Mouse (Mus musculus): Measurements from ENCODE around the gene Bloc1s2. TPM values are rescaled to one million over a fixed set of nuclear protein-coding genes. Genes with fewer than 3 reads are reported as not detected.

Bloc1s2 gene
- total and polyA plus RNA-seq, 3 experiments = 151 to 193 TPM; not detected in 1

- TF ChIP-seq SIN3A (IDR thresholded peaks at IDR 0.05; ENCODE audit: low read length) (no peak), UBTF (IDR thresholded peaks at IDR 0.05; ENCODE audit: borderline replicate concordance, insufficient read depth, low read depth, low read length) (no peak), MXI1 (IDR thresholded peaks at IDR 0.05; ENCODE audit: low read depth, low read length) (no peak), TBP (IDR thresholded peaks at IDR 0.05; ENCODE audit: low read depth, low read length) (no peak), MYC (IDR thresholded peaks at IDR 0.05; ENCODE audit: low read depth, low read length) (no peak), SMC3 (IDR thresholded peaks at IDR 0.05; ENCODE audit: low read depth, low read length) (no peak), USF1 (IDR thresholded peaks at IDR 0.05; ENCODE audit: low read depth, low read length) (no peak), CHD1 (IDR thresholded peaks at IDR 0.05; ENCODE audit: low read depth, low read length) (no peak)
- DNase-seq (ENCODE audit: low read depth, low spot score) = no peak
Observed at GRCm38 (mm10) chr19:44117793-44118192, 28.5 kb downstream of the Bloc1s2 start.

GRCm38 (mm10) chr19:44111706-44112105 is 34.5 kb downstream of the Bloc1s2 start:
- peaks cover 0 to 5% of the 10 kb centered on the region in 2 experiments; a peak in 2 of 4 replicates for H3K4me1 ChIP-seq (ENCODE audit: control insufficient read depth in 1 of 2, insufficient read depth in 2 of 2, low read length in 2 of 2)
- TF ChIP-seq USF1 (IDR thresholded peaks at IDR 0.05; ENCODE audit: low read depth, low read length) = no peak
- TF ChIP-seq JUND (IDR thresholded peaks at IDR 0.05; ENCODE audit: low read depth, low read length) = peak; percentile 41; the same call in 1 of the 2 replicates
- peak; percentile 58 to 78 (median 66) for TF ChIP-seq CTCF (IDR thresholded peaks at IDR 0.05 in 2 of 3, conservative IDR thresholded peaks at IDR 0.05 in 1 of 3; ENCODE audit: control insufficient read depth in 1 of 3, insufficient read depth in 1 of 3, low read depth in 2 of 3, low read length in 3 of 3, poor library complexity in 1 of 3, severe bottlenecking in 1 of 3)
- no peak for TF ChIP-seq POLR2AphosphoS2 (IDR thresholded peaks at IDR 0.05; ENCODE audit: low read length)
- peak; percentile 31 for TF ChIP-seq RAD21 (IDR thresholded peaks at IDR 0.05; ENCODE audit: low read depth, low read length)
- no peak for TF ChIP-seq SIN3A (IDR thresholded peaks at IDR 0.05; ENCODE audit: low read length)
- no peak for TF ChIP-seq TCF12 (IDR thresholded peaks at IDR 0.05; ENCODE audit: low read depth, low read length)
- TF ChIP-seq SMC3 (IDR thresholded peaks at IDR 0.05; ENCODE audit: low read depth, low read length) = peak; percentile 61
- TF ChIP-seq POLR2A (IDR thresholded peaks at IDR 0.05; ENCODE audit: control insufficient read depth in 1 of 2, insufficient read depth in 1 of 2, low read depth in 1 of 2, low read length in 2 of 2, poor library complexity in 1 of 2) = peak in 1 of 2 experiments; percentile 21; a peak in 1 of 4 replicates
- peak; percentile 4; the same call in 1 of the 2 replicates for TF ChIP-seq ZC3H11A (IDR thresholded peaks at IDR 0.05; ENCODE audit: low read depth, low read length)
- no peak for TF ChIP-seq NRF1 (IDR thresholded peaks at IDR 0.05; ENCODE audit: insufficient read depth, low read depth, low read length, poor library complexity, severe bottlenecking)
- no peak for TF ChIP-seq ZMIZ1 (IDR thresholded peaks at IDR 0.05; ENCODE audit: low read depth, low read length)
- no peak overlapping the region for H3K4me3 ChIP-seq (ENCODE audit: control insufficient read depth in 1 of 2, insufficient read depth in 1 of 2, low read depth in 2 of 2, low read length in 2 of 2)
- no peaks in the 10 kb centered on the region for H3K9me3 ChIP-seq (replicated peaks; ENCODE audit: insufficient read depth, low read length)
- peaks cover 5% of the 10 kb centered on the region for H3K79me2 ChIP-seq (ENCODE audit: control insufficient read depth, insufficient read depth, low read length, poor library complexity)
- peak; percentile 71 for DNase-seq (ENCODE audit: low read depth, low spot score)
- H3K27me3 ChIP-seq (ENCODE audit: control insufficient read depth in 1 of 2, insufficient read depth in 2 of 2, low read length in 2 of 2) = no peaks in the 10 kb centered on the region
- H3K27ac ChIP-seq (ENCODE audit: control insufficient read depth, low read depth, low read length) = no peak overlapping the region
- H3K36me3 ChIP-seq (ENCODE audit: control insufficient read depth in 1 of 2, insufficient read depth in 2 of 2, low read length in 2 of 2) = peaks cover 4 to 15% of the 10 kb centered on the region in 2 experiments
- H3K9ac ChIP-seq (ENCODE audit: control insufficient read depth, low read depth, low read length, poor library complexity, severe bottlenecking) = no peak overlapping the region

More at GRCm38 (mm10) chr19:44117793-44118192, 28.5 kb downstream of the Bloc1s2 start:
- Histone ChIP-seq H3K9me3 (replicated peaks; ENCODE audit: insufficient read depth, low read length) (no peaks in the 10 kb centered on the region), H3K4me3 (ENCODE audit: control insufficient read depth in 1 of 2, insufficient read depth in 1 of 2, low read depth in 2 of 2, low read length in 2 of 2) (no peak overlapping the region), H3K36me3 (ENCODE audit: control insufficient read depth in 1 of 2, insufficient read depth in 2 of 2, low read length in 2 of 2) (peaks cover 0 to 28% of the 10 kb centered on the region in 2 experiments; a peak in 2 of 4 replicates), H3K27ac (ENCODE audit: control insufficient read depth, low read depth, low read length) (no peak overlapping the region), H3K9ac (ENCODE audit: control insufficient read depth, low read depth, low read length, poor library complexity, severe bottlenecking) (no peak overlapping the region), H3K79me2 (ENCODE audit: control insufficient read depth, insufficient read depth, low read length, poor library complexity) (no peaks in the 10 kb centered on the region), H3K27me3 (ENCODE audit: control insufficient read depth in 1 of 2, insufficient read depth in 2 of 2, low read length in 2 of 2) (no peaks in the 10 kb centered on the region), H3K4me1 (ENCODE audit: control insufficient read depth in 1 of 2, insufficient read depth in 2 of 2, low read length in 2 of 2) (no peaks in the 10 kb centered on the region)

Data from MEL (cell line).